9 mouse cellular contexts compared by ENCODE assay signal in the genomic region with DNA sequence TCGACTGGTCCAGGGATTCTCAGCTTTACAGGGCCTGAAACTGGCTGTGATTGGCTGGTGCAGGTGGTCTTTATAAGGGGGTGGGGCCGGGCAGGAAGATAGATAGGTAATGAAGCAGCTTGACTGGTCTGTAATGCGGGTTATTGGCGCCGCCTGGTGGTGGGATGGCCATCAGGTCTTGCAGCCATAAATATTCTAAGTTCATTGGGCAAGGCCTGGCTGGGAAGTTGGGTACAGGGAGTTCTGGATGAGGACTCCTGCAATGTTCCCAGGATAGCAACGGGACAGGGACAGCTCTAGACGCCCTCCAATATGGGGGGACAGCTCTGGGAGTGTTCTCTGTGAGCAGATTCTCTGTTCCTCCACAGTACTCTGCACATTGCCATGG. TPM values are rescaled to one million over a fixed set of nuclear protein-coding genes. Genes with fewer than 3 reads are reported as not detected.
DNase-seq lines count a peak whose midpoint lies in the region; ATAC-seq and TF ChIP-seq lines count a peak whose summit lies in the region.
"Had no signal": no experiment of that assay in that cellular context is flagged by ENCODE, and none has a peak within 500 bp of the region (broad histone marks: within the 10 kb centered on the region; RNA-seq: fewer than 3 reads in every experiment).

No protein-coding gene starts in this region.

- peaks cover 2% of the 10 kb centered on the region for H3K4me1 ChIP-seq in ES-Bruce4 (ENCODE audit: control insufficient read depth, insufficient read depth, low read length)
- H3K4me1 ChIP-seq in forebrain, embryonic 15.5 days = 0 out of 2 replicates have a peak, but pooled peaks cover 5% of the 10 kb centered on the region
- no peaks in the 10 kb centered on the region for H3K4me1 ChIP-seq in lung, adult 2 months (ENCODE audit: control insufficient read depth, insufficient read depth, low read length)
- H3K4me1 ChIP-seq in olfactory bulb, adult 2 months (ENCODE audit: control insufficient read depth, insufficient read depth, low read length) = 0 out of 2 replicates have a peak, but pooled peaks cover 5% of the 10 kb centered on the region

- 2% methylated on average over 7 of the region's 7 CpGs for WGBS in forebrain, embryonic 15.5 days
- WGBS in lung, adult 2 months = 2% methylated on average over 7 of the region's 7 CpGs
- 2% methylated on average over 7 of the region's 7 CpGs for WGBS in olfactory bulb, adult 2 months

- peak overlapping the region; percentile 70 for H3K4me3 ChIP-seq in ES-Bruce4 (ENCODE audit: low read depth, low read length)
- peak overlapping the region; percentile 24 for H3K4me3 ChIP-seq in forebrain, embryonic 15.5 days
- no peak overlapping the region for H3K4me3 ChIP-seq in lung, adult 2 months (replicated peaks; ENCODE audit: extremely low read depth, low read depth, low read length)
- peak overlapping the region; percentile 20 for H3K4me3 ChIP-seq in olfactory bulb, adult 2 months (ENCODE audit: insufficient read depth, low read depth, low read length)

- peak; percentile 90 for TF ChIP-seq CTCF in ES-Bruce4 (IDR thresholded peaks at IDR 0.05; ENCODE audit: low read depth, low read length)
- TF ChIP-seq CTCF in lung, adult 2 months (IDR thresholded peaks at IDR 0.05; ENCODE audit: insufficient read depth, low read length) = peak; percentile 72
- TF ChIP-seq CTCF in olfactory bulb, adult 2 months (IDR thresholded peaks at IDR 0.05; ENCODE audit: insufficient read depth, low read depth, low read length) = 0 out of 2 replicates have a peak, but pooled peaks have one; percentile 7

- 0 out of 2 replicates have a peak overlapping the region, but pooled peaks have one; percentile 9 for H3K9ac ChIP-seq in ES-Bruce4 (ENCODE audit: low read depth, poor library complexity, severe bottlenecking)
- 0 out of 2 replicates have a peak overlapping the region, but pooled peaks have one; percentile 30 for H3K9ac ChIP-seq in forebrain, embryonic 15.5 days (replicated peaks)

- H3K27ac ChIP-seq in ES-Bruce4 (ENCODE audit: insufficient read depth, low read length) = no peak overlapping the region
- no peak overlapping the region for H3K27ac ChIP-seq in forebrain, embryonic 15.5 days (replicated peaks)
- no peak overlapping the region for H3K27ac ChIP-seq in olfactory bulb, adult 2 months (ENCODE audit: insufficient read depth, low read depth, low read length)
- H3K27ac ChIP-seq: macrophage had no signal

- no peaks in the 10 kb centered on the region for H3K9me3 ChIP-seq in ES-Bruce4 (replicated peaks; ENCODE audit: control insufficient read depth, insufficient read depth, low read length, poor library complexity, severe bottlenecking)
- H3K9me3 ChIP-seq in forebrain, embryonic 15.5 days = no peaks in the 10 kb centered on the region

- H3K4me2 ChIP-seq in forebrain, embryonic 15.5 days (replicated peaks) = peak overlapping the region; percentile 34

- no peak for TF ChIP-seq POLR2A in ES-Bruce4 (IDR thresholded peaks at IDR 0.05; ENCODE audit: insufficient read depth, low read length)
- no peak for TF ChIP-seq POLR2A in lung, adult 2 months (IDR thresholded peaks at IDR 0.05; ENCODE audit: borderline replicate concordance, extremely low read depth, low read depth, low read length)
- TF ChIP-seq POLR2A in olfactory bulb, adult 2 months (IDR thresholded peaks at IDR 0.05; ENCODE audit: insufficient read depth, low read depth, low read length) = no peak

- H3K36me3 ChIP-seq in ES-Bruce4 (ENCODE audit: control insufficient read depth, insufficient read depth, low read length, poor library complexity, severe bottlenecking) = no peaks in the 10 kb centered on the region
- H3K36me3 ChIP-seq in forebrain, embryonic 15.5 days = no peaks in the 10 kb centered on the region

- intact Hi-C loops in heart, postnatal 25 days (cut with DNase I) = loop anchor here (1.0 to 5.0 kb wide), 4 partner anchors 32 to 223 kb away; no protein-coding TSS in a partner anchor

- DNase-seq in heart, postnatal 25 days (ENCODE audit: low spot score) = peak; percentile 56
- DNase-seq in layer of hippocampus, adult 18-20 months (ENCODE audit: low spot score in 2 of 2) = peak; percentile 66 to 91
- DNase-seq in lung, adult 2 months = peak; percentile 85
- DNase-seq in thymus, adult 18-20 months = peak; percentile 53 to 56

- TF ChIP-seq EP300 in ES-Bruce4 (IDR thresholded peaks at IDR 0.05; ENCODE audit: insufficient read depth, low read depth, low read length) = no peak

- no peaks in the 10 kb centered on the region for H3K27me3 ChIP-seq in ES-Bruce4 (ENCODE audit: control insufficient read depth, insufficient read depth, low read length, poor library complexity, severe bottlenecking)
- H3K27me3 ChIP-seq in forebrain, embryonic 15.5 days = 0 out of 2 replicates have a peak, but pooled peaks cover 3% of the 10 kb centered on the region

- ATAC-seq in cerebellum, adult (ENCODE audit: insufficient number of reproducible peaks, low FRiP score, low TSS enrichment) = peak; percentile 60; the same call in 1 of the 2 replicates
- peak; percentile 86 for ATAC-seq in forebrain, embryonic 15.5 days (replicated peaks)

RNA-seq across cellular contexts. Expression of gene Adprhl2, which starts 11.6 kb away (rescaled TPM):
- 31.4 and 35.7 TPM in 2 replicates for polyA plus RNA-seq in ES-Bruce4 (2011; ENCODE audit: insufficient read depth, insufficient read length, low read depth, missing spikeins)
- polyA plus RNA-seq in forebrain, embryonic 15.5 days (2015; fragmentation: Nextera tagmentation; extraction: Ambion mirVana) = 81.9 and 85.3 TPM in 2 replicates
- 10 to 100 TPM; 11.4 to 11.9 TPM for total RNA-seq in heart, postnatal 25 days (2021)
- 10 to 100 TPM; 29.1 to 32.3 TPM for total RNA-seq in layer of hippocampus, adult 18-20 months (2021)
- 42.2 and 49.0 TPM in 2 replicates for polyA plus RNA-seq in lung, adult 2 months (2012; rRNA removed)
- not detected in 2 replicates for polyA plus RNA-seq in olfactory bulb, adult 2 months (2012; ENCODE audit: insufficient read depth, insufficient read length, low replicate concordance, missing spikeins)

RNA-seq across cellular contexts. Expression of gene Tekt2, which starts 15.6 kb away (rescaled TPM):
- 4.8 and 5.9 TPM in 2 replicates for polyA plus RNA-seq in ES-Bruce4 (2011; ENCODE audit: insufficient read depth, insufficient read length, low read depth, missing spikeins)
- polyA plus RNA-seq in forebrain, embryonic 15.5 days (2015; fragmentation: Nextera tagmentation; extraction: Ambion mirVana) = 12.7 and 16.0 TPM in 2 replicates
- under 1 TPM; 0.28 to 0.44 TPM for total RNA-seq in heart, postnatal 25 days (2021)
- under 1 TPM; 0.94 to 0.99 TPM for total RNA-seq in layer of hippocampus, adult 18-20 months (2021)
- polyA plus RNA-seq in lung, adult 2 months (2012; rRNA removed) = 12.9 and 18.6 TPM in 2 replicates
- polyA plus RNA-seq in olfactory bulb, adult 2 months (2012; ENCODE audit: insufficient read depth, insufficient read length, low replicate concordance, missing spikeins) = not detected in 2 replicates

RNA-seq across cellular contexts. Expression of gene Col8a2, which starts 23.3 kb away (rescaled TPM):
- 1.0 and 1.2 TPM in 2 replicates for polyA plus RNA-seq in ES-Bruce4 (2011; ENCODE audit: insufficient read depth, insufficient read length, low read depth, missing spikeins)
- polyA plus RNA-seq in forebrain, embryonic 15.5 days (2015; fragmentation: Nextera tagmentation; extraction: Ambion mirVana) = 2.0 and 3.0 TPM in 2 replicates
- under 1 TPM; 0.75 to 0.81 TPM for total RNA-seq in heart, postnatal 25 days (2021)
- 1 to 10 TPM; 1.7 to 2.3 TPM for total RNA-seq in layer of hippocampus, adult 18-20 months (2021)
- polyA plus RNA-seq in lung, adult 2 months (2012; rRNA removed) = 3.5 and 4.4 TPM in 2 replicates
- polyA plus RNA-seq in olfactory bulb, adult 2 months (2012; ENCODE audit: insufficient read depth, insufficient read length, low replicate concordance, missing spikeins) = not detected in 2 replicates
- polyA plus RNA-seq: macrophage had no signal

RNA-seq across cellular contexts. Expression of gene Trappc3, which starts 47.8 kb away (rescaled TPM):
- polyA plus RNA-seq in ES-Bruce4 (2011; ENCODE audit: insufficient read depth, insufficient read length, low read depth, missing spikeins) = 62.8 TPM in 2 replicates
- polyA plus RNA-seq in forebrain, embryonic 15.5 days (2015; fragmentation: Nextera tagmentation; extraction: Ambion mirVana) = 175 and 182 TPM in 2 replicates
- 10 to 100 TPM; 43.2 to 47.1 TPM for total RNA-seq in heart, postnatal 25 days (2021)
- 10 to 100 TPM; 83.4 to 87.4 TPM for total RNA-seq in layer of hippocampus, adult 18-20 months (2021)
- 31.7 and 51.1 TPM in 2 replicates for polyA plus RNA-seq in lung, adult 2 months (2012; rRNA removed)
- 342 TPM in 1 of 2 replicates, not detected in the other for polyA plus RNA-seq in olfactory bulb, adult 2 months (2012; ENCODE audit: insufficient read depth, insufficient read length, low replicate concordance, missing spikeins)

RNA-seq across cellular contexts. Expression of gene Map7d1, which starts 53.8 kb away (rescaled TPM):
- polyA plus RNA-seq in ES-Bruce4 (2011; ENCODE audit: insufficient read depth, insufficient read length, low read depth, missing spikeins) = 29.0 and 31.9 TPM in 2 replicates
- 76.8 and 79.6 TPM in 2 replicates for polyA plus RNA-seq in forebrain, embryonic 15.5 days (2015; fragmentation: Nextera tagmentation; extraction: Ambion mirVana)
- total RNA-seq in heart, postnatal 25 days (2021) = 100 to 1,000 TPM; 255 to 285 TPM
- total RNA-seq in layer of hippocampus, adult 18-20 months (2021) = 100 to 1,000 TPM; 245 to 258 TPM
- 153 and 194 TPM in 2 replicates for polyA plus RNA-seq in lung, adult 2 months (2012; rRNA removed)
- polyA plus RNA-seq in olfactory bulb, adult 2 months (2012; ENCODE audit: insufficient read depth, insufficient read length, low replicate concordance, missing spikeins) = 379 TPM in 1 of 2 replicates, not detected in the other

Comparison
In these comparisons a context has a peak if more than half of its experiments do, and no peak if none do; other contexts are left out.
1. CTCF ChIP-seq: peak in every context shown above with its lines; median percentile 90 in ES-Bruce4; 72 in lung, adult 2 months; 7 in olfactory bulb, adult 2 months.
2. RNA of gene Adprhl2, which starts 11.6 kb away (polyA plus RNA-seq): 81.9 to 85.3 TPM in forebrain, embryonic 15.5 days, 42.2 to 49.0 TPM in lung, adult 2 months and 31.4 to 35.7 TPM in ES-Bruce4; not detected in olfactory bulb, adult 2 months; every median in the first group is over 10 times any median in the second.
3. Peak in every context shown above with its lines, with median percentiles within 50 percentile points of each other: DNase-seq.